Mouse (Mus musculus) G1E (cell line): Measurements from ENCODE around the gene Zfp609. TPM values are rescaled to one million over a fixed set of nuclear protein-coding genes. Genes with fewer than 3 reads are reported as not detected.

Experiments
- ATAC-seq: 2 replicates; pipeline ENCODE4 v1.8.0; 2016; ENCODE audit warnings: mild to moderate bottlenecking; ENCODE audit not compliant: insufficient number of reproducible peaks, poor library complexity, low FRiP score, severe bottlenecking; ENCODE audit errors: extremely low read depth
- DNase-seq: peaks from one replicate; pipeline ENCODE4 v3.0.0; 2012; ENCODE audit warnings: low spot score
- H3K27me3 ChIP-seq: 2 replicates; pipeline ENCODE4 v1.6.1; 2012; ENCODE audit warnings: mild to moderate bottlenecking, low read length, inconsistent platforms; ENCODE audit not compliant: insufficient read depth
- H3K36me3 ChIP-seq: replicated peaks from 2 replicates; pipeline ENCODE3; 2012; ENCODE audit warnings: mild to moderate bottlenecking, inconsistent platforms
- H3K4me1 ChIP-seq: 2 replicates; pipeline ENCODE4 v1.6.1; 2012; ENCODE audit warnings: low read depth, low read length, inconsistent platforms, mixed read lengths; ENCODE audit not compliant: insufficient read depth
- H3K4me3 ChIP-seq: 2 replicates; pipeline ENCODE4 v1.5.1; 2012; ENCODE audit warnings: low read depth, mild to moderate bottlenecking, inconsistent platforms, low read length, moderate library complexity, mixed read lengths
- H3K9me3 ChIP-seq: replicated peaks from 2 replicates; pipeline ENCODE4 v1.6.1; 2012; ENCODE audit warnings: inconsistent platforms
- CTCF ChIP-seq: IDR thresholded peaks from 2 replicates; pipeline ENCODE4 v1.5.1; 2012; ENCODE audit warnings: low read depth, low read length, inconsistent platforms, mixed read lengths
- GATA1 ChIP-seq: IDR thresholded peaks from 2 replicates; pipeline ENCODE4 v1.6.1; 2012; ENCODE audit warnings: borderline replicate concordance, low read length, inconsistent platforms, mixed read lengths
- GATA2 ChIP-seq: IDR thresholded peaks from 2 replicates; pipeline ENCODE4 v1.6.1; 2012; ENCODE audit warnings: low read depth, low read length, inconsistent platforms, borderline replicate concordance
- POLR2AphosphoS5 ChIP-seq: IDR thresholded peaks from 2 replicates; pipeline ENCODE4 v1.6.1; 2012; ENCODE audit warnings: low read depth, low read length, inconsistent platforms; ENCODE audit not compliant: insufficient replicate concordance
- TAL1 ChIP-seq: conservative IDR thresholded peaks from 2 replicates; pipeline ENCODE4 v1.6.1; 2012; ENCODE audit warnings: low read depth, low read length, inconsistent platforms, mixed read lengths
- polyA plus RNA-seq: library from polyadenylated mRNA; stranded (reverse); fragments of >175 nt; gene quantifications from 2 replicates; pipeline ENCODE4 v1.2.3, GENCODE M21; 2012
- total RNA-seq, 2 experiments: library from RNA; stranded (forward) in 1 of 2; stranded (reverse) in 1 of 2; fragments of 200-1000 nt in 1 of 2; fragments of >200 nt in 1 of 2; fragmentation: Nextera tagmentation in 1 of 2; gene quantifications; 2 replicates each; pipeline ENCODE4 v1.2.3; 2014 to 2017

The Zfp609 gene
- total and polyA plus RNA-seq, 3 experiments, result 4.0 to 83.9 (median 60.3) TPM

- peaks cover 32% of the 10 kb centered on the region for H3K36me3 ChIP-seq
- TF ChIP-seq GATA2 (no peak), CTCF (no peak), TAL1 (no peak), GATA1 (no peak), POLR2AphosphoS5 (no peak)
- H3K4me3 ChIP-seq, result no peak overlapping the region
- no peaks in the 10 kb centered on the region for H3K27me3 ChIP-seq
- peaks cover 14% of the 10 kb centered on the region for H3K4me1 ChIP-seq
- no peak for ATAC-seq
- no peak for DNase-seq
- H3K9me3 ChIP-seq, result no peaks in the 10 kb centered on the region
Measured at GRCm38 (mm10) chr9:65807818-65808217, 19.5 kb downstream of the Zfp609 start.

DNA sequence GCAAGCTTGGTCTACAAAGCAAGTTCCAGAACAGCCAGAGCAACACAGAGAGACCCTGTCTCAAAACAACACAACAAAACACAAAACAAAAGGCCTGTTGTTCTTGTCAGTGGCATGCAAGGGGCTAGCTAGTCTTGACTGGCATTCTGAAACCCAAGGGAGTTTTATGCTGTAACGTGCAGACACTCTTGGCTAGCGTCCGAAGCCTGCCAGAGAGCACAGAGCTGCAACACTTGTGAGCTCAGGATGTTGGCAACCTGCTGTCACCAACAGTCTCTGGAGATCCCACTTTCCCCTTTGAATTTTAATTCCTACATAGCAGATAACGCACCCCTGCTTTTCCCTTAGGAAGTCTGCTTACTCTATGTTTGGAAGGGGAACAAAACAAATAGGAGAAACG lies 20.1 kb downstream of the Zfp609 start:
- TF ChIP-seq CTCF (no peak), POLR2AphosphoS5 (no peak), TAL1 (no peak), GATA1 (no peak), GATA2 (no peak)
- H3K4me3 ChIP-seq, result no peak overlapping the region
- peaks cover 14% of the 10 kb centered on the region for H3K4me1 ChIP-seq
- H3K27me3 ChIP-seq, result no peaks in the 10 kb centered on the region
- no peaks in the 10 kb centered on the region for H3K9me3 ChIP-seq
- peaks cover 36% of the 10 kb centered on the region for H3K36me3 ChIP-seq
- no peak for DNase-seq
- ATAC-seq, result no peak

GRCm38 (mm10) chr9:65799770-65800169 lies 27.6 kb downstream of the Zfp609 start:
- Histone ChIP-seq H3K9me3 (no peaks in the 10 kb centered on the region), H3K4me1 (peaks cover 9% of the 10 kb centered on the region), H3K36me3 (peaks cover 27% of the 10 kb centered on the region), H3K27me3 (no peaks in the 10 kb centered on the region), H3K4me3 (no peak overlapping the region)
- no peak for DNase-seq
- no peak for ATAC-seq
- TF ChIP-seq POLR2AphosphoS5, result no peak
- no peak for TF ChIP-seq CTCF
- no peak for TF ChIP-seq TAL1
- no peak for TF ChIP-seq GATA2
- TF ChIP-seq GATA1, result no peak

GRCm38 (mm10) chr9:65795651-65796050 lies 31.7 kb downstream of the Zfp609 start:
- TF ChIP-seq CTCF (no peak), POLR2AphosphoS5 (no peak), TAL1 (no peak), GATA2 (no peak), GATA1 (no peak)
- Histone ChIP-seq H3K36me3 (peaks cover 47% of the 10 kb centered on the region), H3K27me3 (no peaks in the 10 kb centered on the region), H3K4me1 (peaks cover 26% of the 10 kb centered on the region), H3K9me3 (no peaks in the 10 kb centered on the region), H3K4me3 (no peak overlapping the region)
- DNase-seq, result no peak
- no peak for ATAC-seq

DNA sequence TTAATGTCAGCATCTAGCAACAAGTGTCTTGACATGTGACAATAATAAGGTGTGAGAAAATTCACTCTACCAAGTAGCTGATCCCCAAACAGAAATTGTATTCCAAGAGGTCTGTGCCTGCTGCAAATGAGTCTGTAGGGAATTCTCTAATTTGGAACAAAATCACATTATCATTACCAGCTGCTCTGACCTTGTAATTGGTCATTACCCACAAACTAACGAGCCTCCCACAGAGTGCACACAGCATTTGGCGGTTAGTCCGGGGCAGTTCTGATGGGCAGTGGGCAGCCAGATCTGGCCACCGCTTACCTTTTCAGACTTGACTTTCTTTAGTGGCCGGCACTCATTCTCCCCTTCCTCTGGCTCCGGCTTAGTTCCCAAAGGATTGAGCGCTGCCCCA lies 33.1 kb downstream of the Zfp609 start:
- peaks cover 53% of the 10 kb centered on the region for H3K36me3 ChIP-seq
- no peak for ATAC-seq
- TF ChIP-seq TAL1 (no peak), GATA2 (no peak), CTCF (no peak), GATA1 (no peak), POLR2AphosphoS5 (no peak)
- H3K4me3 ChIP-seq, result no peak overlapping the region
- peaks cover 35% of the 10 kb centered on the region for H3K4me1 ChIP-seq
- no peaks in the 10 kb centered on the region for H3K9me3 ChIP-seq
- H3K27me3 ChIP-seq, result no peaks in the 10 kb centered on the region
- DNase-seq, result no peak

DNA sequence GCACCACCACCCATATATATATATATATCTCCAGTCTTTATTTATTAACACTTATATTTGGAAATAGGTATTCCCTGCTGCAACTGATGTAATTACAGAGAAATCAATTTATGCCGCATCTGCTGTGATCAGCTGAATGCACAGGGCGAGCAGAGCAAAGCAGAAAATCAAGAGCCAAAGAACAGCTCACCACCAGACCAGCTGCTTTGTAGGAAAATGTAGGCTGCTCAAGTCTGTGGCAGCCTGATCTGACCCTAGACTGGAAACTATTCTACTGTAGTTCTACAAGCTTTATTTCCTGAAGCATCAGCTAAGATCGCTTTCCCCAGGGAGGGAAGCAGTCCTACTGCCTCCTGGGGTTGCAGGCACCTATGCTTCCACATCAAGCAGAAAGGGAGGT lies 33.9 kb downstream of the Zfp609 start:
- H3K9me3 ChIP-seq, result no peaks in the 10 kb centered on the region
- H3K27me3 ChIP-seq, result no peaks in the 10 kb centered on the region
- peaks cover 56% of the 10 kb centered on the region for H3K36me3 ChIP-seq
- DNase-seq, result no peak
- no peak overlapping the region for H3K4me3 ChIP-seq
- no peak for ATAC-seq
- TF ChIP-seq CTCF, result no peak
- no peak for TF ChIP-seq GATA2
- TF ChIP-seq GATA1, result no peak
- TF ChIP-seq POLR2AphosphoS5, result no peak
- no peak for TF ChIP-seq TAL1
- peaks cover 43% of the 10 kb centered on the region for H3K4me1 ChIP-seq

DNA sequence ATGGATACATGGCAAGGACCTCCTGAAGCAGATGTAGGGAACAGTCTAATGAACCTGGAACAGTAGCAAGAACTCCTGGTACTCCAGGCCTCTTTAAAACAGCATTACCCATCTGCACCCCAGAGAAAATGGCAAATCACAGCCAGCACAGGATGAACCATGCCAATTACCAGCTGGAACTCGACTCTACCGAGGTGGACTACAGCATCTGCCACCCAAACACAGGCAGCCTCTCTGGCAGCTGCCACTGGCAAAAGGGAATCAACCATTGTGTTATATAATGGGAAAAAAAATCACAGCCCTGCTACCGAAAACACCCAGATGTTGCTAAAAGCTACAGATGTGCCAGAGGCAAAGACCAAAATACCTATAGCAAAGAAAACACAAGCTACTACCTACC lies 34.3 kb downstream of the Zfp609 start:
- Histone ChIP-seq H3K4me3 (no peak overlapping the region), H3K4me1 (peaks cover 47% of the 10 kb centered on the region), H3K36me3 (peaks cover 56% of the 10 kb centered on the region), H3K27me3 (no peaks in the 10 kb centered on the region), H3K9me3 (no peaks in the 10 kb centered on the region)
- DNase-seq, result no peak
- TF ChIP-seq TAL1, result no peak
- no peak for ATAC-seq
